8 mouse cellular contexts compared by ENCODE assay signal in the genomic region with DNA sequence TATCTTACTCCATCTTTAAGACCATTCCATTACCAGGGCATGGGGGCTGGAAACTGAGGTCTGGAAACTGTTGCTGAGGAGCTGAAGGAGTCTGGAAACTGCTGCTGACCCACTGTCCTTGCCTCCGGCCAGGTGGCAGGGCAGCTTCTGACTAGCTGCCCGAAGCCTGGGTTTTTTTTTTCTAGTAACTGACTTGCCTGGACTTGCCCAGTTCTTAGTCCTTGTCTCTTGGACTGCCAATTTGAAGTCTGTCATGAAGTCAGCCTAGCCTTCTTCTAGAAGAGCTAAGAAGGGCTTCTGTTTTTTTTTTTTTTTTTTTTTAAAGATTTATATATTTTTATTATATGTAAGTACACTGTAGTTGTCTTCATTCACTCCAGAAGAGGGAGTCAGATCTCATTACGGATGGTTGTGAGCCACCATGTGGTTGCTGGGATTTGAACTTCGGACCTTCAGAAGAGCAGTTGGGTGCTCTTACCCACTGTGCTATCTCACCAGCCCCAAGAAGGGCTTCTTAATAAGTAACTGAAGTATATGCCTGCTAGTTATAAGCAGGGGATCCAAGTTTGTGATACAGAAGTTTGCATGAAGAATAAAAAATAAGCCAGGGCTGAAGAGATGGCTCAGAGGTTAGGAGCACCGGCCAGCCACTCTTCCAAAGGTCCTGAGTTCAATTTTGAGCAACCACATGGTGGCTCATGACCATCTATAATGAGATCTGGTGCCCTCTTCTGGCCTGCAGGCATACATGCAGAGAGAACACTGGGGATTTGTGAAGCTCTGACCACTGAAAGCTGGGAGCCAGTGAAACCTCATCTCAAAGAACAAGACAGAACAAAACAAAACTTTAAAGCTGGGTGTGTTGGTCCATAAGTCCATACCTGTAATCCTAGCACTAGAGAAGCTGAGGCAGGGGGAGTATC. TPM values are rescaled to one million over a fixed set of nuclear protein-coding genes. Genes with fewer than 3 reads are reported as not detected.
DNase-seq lines count a peak whose midpoint lies in the region; ATAC-seq and TF ChIP-seq lines count a peak whose summit lies in the region.

No protein-coding gene starts in this region.

- WGBS in spleen, adult 2 months = 67% methylated on average over 5 of the region's 5 CpGs
- WGBS in forebrain, embryonic 13.5 days = 66% methylated on average over 5 of the region's 5 CpGs

- TF ChIP-seq CTCF in spleen, adult 2 months (IDR thresholded peaks at IDR 0.05; ENCODE audit: extremely low read depth, insufficient read depth, insufficient read length, insufficient replicate concordance) = peak; percentile 49; the same call in 1 of the 2 replicates

- H3K4me1 ChIP-seq in spleen, adult 2 months (ENCODE audit: control insufficient read depth, insufficient read depth, insufficient read length) = peaks cover 2% of the 10 kb centered on the region; the same call in 1 of the 2 replicates
- H3K4me1 ChIP-seq in forebrain, embryonic 13.5 days = peaks cover 20% of the 10 kb centered on the region

- H3K9me3 ChIP-seq in forebrain, embryonic 13.5 days (replicated peaks) = no peaks in the 10 kb centered on the region

- H3K4me3 ChIP-seq in spleen, adult 2 months (ENCODE audit: extremely low read depth, insufficient read depth, insufficient read length) = no peak overlapping the region
- no peak overlapping the region for H3K4me3 ChIP-seq in forebrain, embryonic 13.5 days

- no peak for TF ChIP-seq POLR2A in spleen, adult 2 months (IDR thresholded peaks at IDR 0.05; ENCODE audit: low read depth, low read length)

- 0 out of 2 replicates have a peak, but pooled peaks cover under 1% of the 10 kb centered on the region for H3K36me3 ChIP-seq in spleen, adult 2 months (ENCODE audit: control insufficient read depth, insufficient read depth, low read length)
- peaks cover 1% of the 10 kb centered on the region for H3K36me3 ChIP-seq in forebrain, embryonic 13.5 days (ENCODE audit: poor library complexity, severe bottlenecking)

- no peak overlapping the region for H3K27ac ChIP-seq in spleen, adult 2 months (ENCODE audit: insufficient read depth, low read length)
- no peak overlapping the region for H3K27ac ChIP-seq in forebrain, embryonic 13.5 days

- DNase-seq in CD4-positive, CD25-positive, alpha-beta regulatory T cell, adult 2 months (ENCODE audit: low read depth, low spot score) = peak; percentile 57
- DNase-seq in left cerebral cortex, adult 18-20 months (ENCODE audit: low spot score in 2 of 2) = peak; percentile 30 to 39
- no peak for DNase-seq in left cerebral cortex, adult 11 months (ENCODE audit: low spot score)
- DNase-seq in adrenal gland, postnatal 10 days = peak; percentile 57
- DNase-seq in induced T-regulatory cell, adult 2 months (ENCODE audit: low read depth) = peak; percentile 73
- DNase-seq in spleen, adult 2 months (ENCODE audit: low read depth in 1 of 2, low spot score in 2 of 2) = peak in 1 of 2 experiments; percentile 26

- H3K4me2 ChIP-seq in forebrain, embryonic 13.5 days = no peak overlapping the region

- no peak for ATAC-seq in CD4-positive, CD25-positive, alpha-beta regulatory T cell, adult 4 months
- ATAC-seq in forebrain, embryonic 13.5 days = no peak

- H3K27me3 ChIP-seq in spleen, adult 2 months (ENCODE audit: control insufficient read depth, insufficient read depth, low read length) = no peaks in the 10 kb centered on the region
- H3K27me3 ChIP-seq in forebrain, embryonic 13.5 days = peaks cover 3% of the 10 kb centered on the region; the same call in 1 of the 2 replicates

- H3K9ac ChIP-seq in forebrain, embryonic 13.5 days = no peak overlapping the region

RNA-seq across cellular contexts. Expression of a gene that starts 3.6 kb away (rescaled TPM):
- polyA plus RNA-seq in CD4-positive, CD25-positive, alpha-beta regulatory T cell, adult 4 months (2017; shearing (Covaris generic)) = 100 to 1,000 TPM; 224 to 263 TPM
- total RNA-seq in left cerebral cortex, adult 18-20 months (2021) = 10 to 100 TPM; 66.5 to 68.2 TPM
- total RNA-seq in adrenal gland, postnatal 10 days (2021) = 100 to 1,000 TPM; 172 to 182 TPM
- 85.7 and 97.2 TPM in 2 replicates for polyA plus RNA-seq in spleen, adult 2 months (2012; rRNA removed)
- 207 and 215 TPM in 2 replicates for polyA plus RNA-seq in forebrain, embryonic 13.5 days (2015; fragmentation: Nextera tagmentation; extraction: Ambion mirVana)

RNA-seq across cellular contexts. Expression of a gene that starts 8.7 kb away (rescaled TPM):
- polyA plus RNA-seq in CD4-positive, CD25-positive, alpha-beta regulatory T cell, adult 4 months (2017; shearing (Covaris generic)) = 1 to 10 TPM; 3.5 to 9.6 TPM
- total RNA-seq in left cerebral cortex, adult 18-20 months (2021) = 10 to 100 TPM; 17.8 to 24.9 TPM
- 10 to 100 TPM; 19.2 to 21.4 TPM for total RNA-seq in adrenal gland, postnatal 10 days (2021)
- polyA plus RNA-seq in spleen, adult 2 months (2012; rRNA removed) = 57.3 and 78.9 TPM in 2 replicates
- 53.0 and 53.9 TPM in 2 replicates for polyA plus RNA-seq in forebrain, embryonic 13.5 days (2015; fragmentation: Nextera tagmentation; extraction: Ambion mirVana)

RNA-seq across cellular contexts. Expression of a gene that starts 29.7 kb away (rescaled TPM):
- not detected for polyA plus RNA-seq in CD4-positive, CD25-positive, alpha-beta regulatory T cell, adult 4 months (2017; shearing (Covaris generic))
- total RNA-seq in left cerebral cortex, adult 18-20 months (2021) = under 1 TPM; 0.82 to 0.98 TPM
- under 1 TPM; 0.30 to 0.48 TPM for total RNA-seq in adrenal gland, postnatal 10 days (2021)
- polyA plus RNA-seq in spleen, adult 2 months (2012; rRNA removed) = 0.39 and 1.0 TPM in 2 replicates
- polyA plus RNA-seq in forebrain, embryonic 13.5 days (2015; fragmentation: Nextera tagmentation; extraction: Ambion mirVana) = not detected in 2 replicates

RNA-seq across cellular contexts. Expression of a gene that starts 37.3 kb away (rescaled TPM):
- 10 to 100 TPM; 11.8 to 22.1 TPM for polyA plus RNA-seq in CD4-positive, CD25-positive, alpha-beta regulatory T cell, adult 4 months (2017; shearing (Covaris generic))
- total RNA-seq in left cerebral cortex, adult 18-20 months (2021) = 10 to 100 TPM; 22.2 to 26.8 TPM
- total RNA-seq in adrenal gland, postnatal 10 days (2021) = 10 to 100 TPM; 29.0 to 33.4 TPM
- polyA plus RNA-seq in spleen, adult 2 months (2012; rRNA removed) = 20.0 and 24.9 TPM in 2 replicates
- 5.4 and 6.5 TPM in 2 replicates for polyA plus RNA-seq in forebrain, embryonic 13.5 days (2015; fragmentation: Nextera tagmentation; extraction: Ambion mirVana)

RNA-seq across cellular contexts. Expression of a gene that starts 43.1 kb away (rescaled TPM):
- 10 to 100 TPM; 20.7 to 33.3 TPM for polyA plus RNA-seq in CD4-positive, CD25-positive, alpha-beta regulatory T cell, adult 4 months (2017; shearing (Covaris generic))
- 10 to 100 TPM; 79.6 to 93.8 TPM for total RNA-seq in left cerebral cortex, adult 18-20 months (2021)
- 100 to 1,000 TPM; 195 to 222 TPM for total RNA-seq in adrenal gland, postnatal 10 days (2021)
- 14.3 and 25.4 TPM in 2 replicates for polyA plus RNA-seq in spleen, adult 2 months (2012; rRNA removed)
- polyA plus RNA-seq in forebrain, embryonic 13.5 days (2015; fragmentation: Nextera tagmentation; extraction: Ambion mirVana) = 546 and 569 TPM in 2 replicates
